Mouse (Mus musculus) megakaryocyte, embryonic 14.5 days (primary cell): ENCODE measurements around the gene Dnajc16. TPM values are rescaled to one million over a fixed set of nuclear protein-coding genes. Genes with fewer than 3 reads are reported as not detected.

Experiments
- H3K27me3 ChIP-seq: replicated peaks from 2 replicates; pipeline ENCODE3; 2012; ENCODE audit warnings: inconsistent platforms
- H3K36me3 ChIP-seq: replicated peaks from 2 replicates; pipeline ENCODE3; 2012; ENCODE audit warnings: low read length, inconsistent platforms, mixed read lengths
- H3K4me1 ChIP-seq: 2 replicates; pipeline ENCODE4 v1.6.1; 2012; ENCODE audit warnings: inconsistent platforms
- H3K4me3 ChIP-seq: replicated peaks from 2 replicates; pipeline ENCODE3; 2012; ENCODE audit warnings: moderate library complexity, mild to moderate bottlenecking, inconsistent platforms
- H3K9me3 ChIP-seq: 2 replicates; pipeline ENCODE4 v1.6.1; 2012; ENCODE audit warnings: inconsistent platforms
- FLI1 ChIP-seq: IDR thresholded peaks from 2 replicates; pipeline ENCODE4 v1.6.1; 2012; ENCODE audit warnings: low read length, inconsistent platforms, mixed read lengths
- GATA1 ChIP-seq: IDR thresholded peaks from 3 replicates; pipeline ENCODE4 v1.6.1; 2012; ENCODE audit warnings: mixed read lengths, low read length, inconsistent platforms, borderline replicate concordance
- polyA plus RNA-seq: library from polyadenylated mRNA; stranded (reverse); fragments of >175 nt; gene quantifications from 2 replicates; pipeline ENCODE4 v1.2.3, GENCODE M21; 2012; ENCODE audit warnings: low replicate concordance; ENCODE audit not compliant: insufficient read depth

The Dnajc16 gene
- polyA plus RNA-seq, 1 experiment: 1.8 TPM

DNA sequence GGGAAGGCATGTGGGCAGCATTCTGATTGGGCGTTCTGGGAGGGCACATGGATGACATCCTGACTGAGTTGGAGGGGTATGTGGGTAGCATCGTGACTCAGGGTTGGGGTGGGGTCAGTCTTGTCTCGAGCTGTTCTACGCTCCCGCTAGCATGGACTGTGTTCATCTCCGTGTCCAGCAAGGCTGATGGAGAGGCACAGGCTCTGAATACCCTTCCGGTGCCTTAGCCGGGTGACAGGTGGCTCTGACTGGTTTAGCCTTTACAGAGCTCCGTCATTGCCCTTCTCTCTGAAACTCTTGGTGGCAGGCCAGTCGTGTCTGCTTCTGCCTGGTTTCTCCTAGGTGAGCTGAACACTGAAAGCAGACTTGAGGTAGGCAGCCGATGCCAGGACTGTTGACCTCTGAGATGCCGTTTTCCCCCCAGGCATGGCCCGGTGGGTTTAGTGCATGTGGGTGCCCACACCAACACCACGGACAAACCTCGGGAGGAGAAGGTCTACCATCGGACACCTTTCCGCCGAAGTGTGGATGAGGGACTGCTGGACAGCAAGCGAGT lies 35.3 kb downstream of the Dnajc16 start:
- peaks cover 10% of the 10 kb centered on the region for H3K4me1 ChIP-seq

DNA sequence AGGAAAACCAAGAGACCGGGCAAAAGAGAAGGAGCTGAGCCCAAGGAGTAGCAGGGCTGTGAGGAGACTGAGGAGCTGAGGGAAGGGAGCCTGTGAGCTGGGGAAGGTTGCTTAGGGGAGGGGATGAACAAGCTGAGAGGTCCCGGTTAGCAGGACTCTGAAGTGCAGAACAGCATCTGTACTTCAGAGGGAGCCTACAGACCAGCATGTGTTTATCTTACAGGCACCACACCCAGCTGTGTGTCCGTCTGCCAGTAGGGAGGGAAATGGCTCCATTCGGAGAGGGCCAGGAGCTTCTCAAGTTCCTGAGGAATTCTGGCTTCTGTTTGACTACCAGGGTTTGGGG lies 38.7 kb downstream of the Dnajc16 start:
- TF ChIP-seq FLI1 (no peak), GATA1 (no peak)
- Histone ChIP-seq H3K9me3 (no peaks in the 10 kb centered on the region; the same call in 1 of the 2 replicates), H3K4me3 (peak overlapping the region; percentile 42), H3K36me3 (no peaks in the 10 kb centered on the region), H3K27me3 (peaks cover 28% of the 10 kb centered on the region), H3K4me1 (peaks cover 10% of the 10 kb centered on the region)

More for the DNA sequence above, 35.3 kb downstream of the Dnajc16 start:
- TF ChIP-seq GATA1: no peak
- TF ChIP-seq FLI1: no peak
- Histone ChIP-seq H3K27me3 (peaks cover 20% of the 10 kb centered on the region), H3K9me3 (no peaks in the 10 kb centered on the region; the same call in 1 of the 2 replicates), H3K4me3 (no peak overlapping the region), H3K36me3 (no peaks in the 10 kb centered on the region)

GRCm38 (mm10) chr4:141751419-141752075 lies 39.2 kb downstream of the Dnajc16 start:
- TF ChIP-seq GATA1 (no peak), FLI1 (no peak)
- Histone ChIP-seq H3K27me3 (peaks cover 32% of the 10 kb centered on the region), H3K9me3 (no peaks in the 10 kb centered on the region; the same call in 1 of the 2 replicates), H3K4me3 (no peak overlapping the region), H3K4me1 (peaks cover 12% of the 10 kb centered on the region), H3K36me3 (no peaks in the 10 kb centered on the region)

- H3K27me3 ChIP-seq: peaks cover 33% of the 10 kb centered on the region
- TF ChIP-seq FLI1: no peak
- TF ChIP-seq GATA1: no peak
- no peaks in the 10 kb centered on the region for H3K36me3 ChIP-seq
- H3K9me3 ChIP-seq: no peaks in the 10 kb centered on the region; the same call in 1 of the 2 replicates
- no peak overlapping the region for H3K4me3 ChIP-seq
- H3K4me1 ChIP-seq: peaks cover 13% of the 10 kb centered on the region
These were observed 39.9 kb downstream of the Dnajc16 start for GRCm38 (mm10) chr4:141750826-141751225.

- peaks cover 26% of the 10 kb centered on the region for H3K27me3 ChIP-seq
- no peaks in the 10 kb centered on the region for H3K36me3 ChIP-seq
- H3K9me3 ChIP-seq: no peaks in the 10 kb centered on the region; the same call in 1 of the 2 replicates
- TF ChIP-seq GATA1: no peak
- no peak for TF ChIP-seq FLI1
- H3K4me1 ChIP-seq: peaks cover 13% of the 10 kb centered on the region
- no peak overlapping the region for H3K4me3 ChIP-seq
These were observed 41.2 kb downstream of the Dnajc16 start for GRCm38 (mm10) chr4:141749557-141749956.

- H3K4me3 ChIP-seq: no peak within 1 kb of the TSS
- no peaks in the 10 kb centered on the region for H3K36me3 ChIP-seq
- TF ChIP-seq GATA1 (no peak), FLI1 (no peak)
- H3K27me3 ChIP-seq: peaks cover 23% of the 10 kb centered on the region
- H3K4me1 ChIP-seq: peaks cover 14% of the 10 kb centered on the region
- H3K9me3 ChIP-seq: no peaks in the 10 kb centered on the region
These were observed 44.0 kb downstream of the Dnajc16 start, which contains the start of gene Agmat for GRCm38 (mm10) chr4:141746578-141747346. Gene Agmat, plus strand, starts transcription at chr4:141746672.

DNA sequence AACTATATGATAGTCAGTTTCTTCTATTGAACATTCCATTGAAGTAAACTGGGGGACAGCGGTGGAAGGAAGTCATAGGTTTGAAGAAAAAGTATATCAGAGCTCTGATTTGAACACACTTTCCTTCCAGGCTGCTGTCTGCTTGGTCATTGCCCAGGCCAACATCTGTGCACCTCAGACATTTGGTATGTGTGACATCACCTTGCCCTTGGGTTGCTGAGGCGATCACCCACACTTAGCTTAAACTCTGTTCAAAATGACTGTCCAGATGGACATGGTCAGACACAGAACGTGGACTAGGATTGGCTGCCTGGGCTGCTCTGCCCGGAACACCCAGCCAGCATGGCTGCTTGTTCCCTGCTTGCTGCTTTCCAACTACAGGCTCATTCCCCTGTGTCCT lies 48.4 kb downstream of the Dnajc16 start:
- Histone ChIP-seq H3K4me3 (no peak overlapping the region), H3K27me3 (peaks cover 15% of the 10 kb centered on the region), H3K4me1 (peaks cover 9% of the 10 kb centered on the region; the same call in 1 of the 2 replicates), H3K36me3 (no peaks in the 10 kb centered on the region), H3K9me3 (peaks cover 6% of the 10 kb centered on the region)
- TF ChIP-seq FLI1: no peak
- no peak for TF ChIP-seq GATA1

DNA sequence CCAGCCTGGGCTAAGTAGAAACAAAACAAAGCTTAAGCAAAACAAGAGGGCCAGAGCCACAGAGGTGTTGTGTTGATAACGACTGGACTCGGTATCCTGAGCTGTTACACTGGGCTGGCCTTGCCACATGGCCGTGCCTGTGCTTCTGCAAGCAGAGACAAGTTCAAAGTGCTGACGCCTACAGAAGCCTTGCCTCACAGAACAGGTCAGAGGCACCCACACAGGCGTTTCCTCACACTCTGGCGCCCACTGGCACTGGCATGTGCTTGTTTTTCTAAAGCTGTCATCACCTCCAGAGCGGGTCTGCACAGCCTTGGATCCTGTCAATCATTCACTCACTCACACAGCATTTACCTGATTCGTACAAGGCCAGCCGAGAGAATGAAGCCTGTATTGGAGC lies 48.9 kb downstream of the Dnajc16 start:
- Histone ChIP-seq H3K27me3 (peaks cover 10% of the 10 kb centered on the region), H3K9me3 (peaks cover 6% of the 10 kb centered on the region), H3K36me3 (no peaks in the 10 kb centered on the region), H3K4me3 (no peak overlapping the region), H3K4me1 (peaks cover 9% of the 10 kb centered on the region; the same call in 1 of the 2 replicates)
- no peak for TF ChIP-seq GATA1
- TF ChIP-seq FLI1: no peak

GRCm38 (mm10) chr4:141738015-141738414 lies 52.7 kb downstream of the Dnajc16 start:
- Histone ChIP-seq H3K36me3 (no peaks in the 10 kb centered on the region), H3K4me3 (no peak overlapping the region), H3K27me3 (peaks cover 2% of the 10 kb centered on the region), H3K4me1 (peaks cover 17% of the 10 kb centered on the region), H3K9me3 (peaks cover 6% of the 10 kb centered on the region)
- TF ChIP-seq FLI1: no peak
- TF ChIP-seq GATA1: no peak

DNA sequence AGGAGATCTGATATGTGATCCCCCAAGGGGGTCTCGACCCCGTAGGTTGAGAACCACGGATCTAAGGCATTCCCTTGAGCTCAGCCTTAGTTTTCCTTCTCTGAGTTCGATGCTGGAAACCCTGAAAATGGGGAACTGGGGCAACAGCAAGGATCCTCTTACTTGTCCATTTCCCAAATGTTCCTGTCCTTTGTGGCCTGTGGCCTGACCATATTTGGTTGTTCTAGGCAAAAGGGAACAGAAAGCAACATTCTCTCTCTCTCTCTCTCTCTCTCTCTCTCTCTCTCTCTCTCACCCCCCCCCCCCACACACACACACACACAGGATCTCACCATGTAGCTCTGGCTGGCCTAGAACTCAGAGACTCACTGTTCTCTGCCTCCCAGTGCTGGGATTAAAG lies 53.9 kb downstream of the Dnajc16 start:
- Histone ChIP-seq H3K36me3 (no peaks in the 10 kb centered on the region), H3K4me1 (peaks cover 20% of the 10 kb centered on the region), H3K9me3 (peaks cover 6% of the 10 kb centered on the region), H3K27me3 (peaks cover 2% of the 10 kb centered on the region), H3K4me3 (no peak overlapping the region)
- no peak for TF ChIP-seq FLI1
- TF ChIP-seq GATA1: no peak
